Mouse (Mus musculus) small intestine, adult 2 months (tissue): ENCODE measurements at regions not wholly inside any gene's neighbourhood (a gene's known extent, or its start where the extent isn't known, plus 50 kb on each side); places are given as distances from the start of the nearest gene placed in this dataset.

ENCODE experiments used
- CTCF ChIP-seq: fragments of 200-500 bp; IDR thresholded peaks from 2 replicates; pipeline ENCODE4 v1.5.1; 2012; ENCODE audit warnings: low read depth, mild to moderate bottlenecking, control low read depth, inconsistent platforms, low read length, moderate library complexity, mixed read lengths; ENCODE audit not compliant: insufficient replicate concordance, insufficient read length; ENCODE audit errors: extremely low read depth
- POLR2A ChIP-seq: fragments of 200-500 bp; IDR thresholded peaks from 2 replicates; pipeline ENCODE4 v1.6.1; 2012; ENCODE audit warnings: low read depth, mild to moderate bottlenecking, control low read depth, inconsistent platforms, low read length, moderate library complexity

DNA sequence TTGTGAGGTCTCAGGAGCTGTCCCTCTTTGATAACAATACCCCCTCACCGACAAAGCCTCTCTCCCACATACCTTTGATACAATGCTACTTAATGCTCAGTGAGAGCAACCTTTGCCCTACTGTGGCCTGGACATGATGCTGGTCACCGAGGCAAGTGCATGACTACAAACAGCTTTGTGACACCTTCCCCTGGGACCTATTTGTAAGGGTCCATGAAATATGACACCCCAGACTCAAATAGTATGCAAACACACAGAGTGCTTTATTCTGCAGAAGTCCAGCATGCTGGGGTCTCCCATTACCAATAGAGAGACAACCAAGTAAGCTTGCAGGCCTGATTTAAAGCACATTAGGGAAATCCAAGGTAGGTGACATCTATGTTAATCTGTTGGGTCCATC, 210.6 kb downstream of the Xxylt1 start:
- TF ChIP-seq CTCF: no peak
- no peak for TF ChIP-seq POLR2A
